Mouse (Mus musculus): Measurements from ENCODE around the gene Ephb2. TPM values are rescaled to one million over a fixed set of nuclear protein-coding genes. Genes with fewer than 3 reads are reported as not detected.

Ephb2 gene
- polyA plus RNA-seq, 1 experiment from 2014 or later = 33.7 TPM

DNA sequence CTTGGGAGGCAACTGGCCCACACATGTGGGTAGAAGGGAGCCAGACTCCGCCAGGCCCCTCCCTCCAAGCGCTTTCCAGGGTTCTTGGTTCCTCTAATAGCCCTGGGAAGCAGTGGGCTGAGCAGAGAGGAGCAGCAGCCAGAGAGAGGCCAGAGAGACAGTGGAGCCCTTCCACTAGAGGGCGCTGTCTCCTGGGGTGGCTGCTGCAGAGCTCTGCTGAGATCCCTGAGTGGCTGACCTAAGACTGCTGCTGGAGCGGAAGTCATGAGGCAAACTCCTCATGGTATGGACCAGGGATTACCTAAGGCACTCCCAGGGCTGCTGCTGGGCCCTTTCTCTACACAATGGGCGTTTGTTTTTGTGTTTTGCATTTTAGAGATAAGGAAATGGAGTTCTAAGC, 20.4 kb downstream of the Ephb2 start:
- Histone ChIP-seq H3K9ac (ENCODE audit: low read length) (no peak overlapping the region), H3K9me3 (ENCODE audit: control insufficient read depth, low read length) (no peaks in the 10 kb centered on the region), H3K36me3 (ENCODE audit: control insufficient read depth, insufficient read depth, low read length) (no peaks in the 10 kb centered on the region), H3K27me3 (ENCODE audit: control insufficient read depth, insufficient read depth, low read length) (no peaks in the 10 kb centered on the region), H3K27ac (ENCODE audit: low read depth, low read length) (no peak overlapping the region), H3K4me2 (no peak overlapping the region), H3K4me1 (ENCODE audit: control insufficient read depth, insufficient read depth, low read length) (peaks cover 59% of the 10 kb centered on the region), H3K4me3 (ENCODE audit: low read depth, low read length) (no peak overlapping the region)
- ATAC-seq (ENCODE audit: low FRiP score) (no peak), DNase-seq (ENCODE audit: low spot score, missing footprints) (no peak)
- WGBS = 70% methylated on average over 5 of the region's 5 CpGs

DNA sequence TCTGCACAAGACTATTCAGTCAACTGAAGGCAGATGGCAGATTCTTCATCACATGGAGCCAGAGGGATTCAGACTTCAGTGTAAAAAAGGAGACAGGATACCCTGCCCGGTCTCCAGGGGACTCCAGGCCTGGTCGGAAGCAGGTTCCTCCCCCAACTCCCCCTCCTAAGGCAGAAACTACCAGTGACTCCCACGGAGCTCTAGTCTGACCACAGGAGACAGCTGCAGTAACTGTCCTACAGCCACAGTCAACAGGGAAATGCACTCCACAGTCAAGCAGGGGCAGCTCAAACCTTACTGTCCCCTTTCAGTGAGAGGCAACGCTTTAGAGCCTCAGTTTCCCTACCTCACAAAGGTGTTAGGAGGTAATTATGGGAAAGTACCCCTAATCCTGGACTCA, 23.2 kb downstream of the Ephb2 start:
- Histone ChIP-seq H3K36me3 (ENCODE audit: control insufficient read depth, insufficient read depth, low read length) (0 out of 2 replicates have a peak, but pooled peaks cover 3% of the 10 kb centered on the region), H3K9ac (ENCODE audit: low read length) (no peak overlapping the region), H3K4me1 (ENCODE audit: control insufficient read depth, insufficient read depth, low read length) (peaks cover 64% of the 10 kb centered on the region), H3K27me3 (ENCODE audit: control insufficient read depth, insufficient read depth, low read length) (no peaks in the 10 kb centered on the region), H3K4me3 (ENCODE audit: low read depth, low read length) (no peak overlapping the region), H3K27ac (ENCODE audit: low read depth, low read length) (peak overlapping the region; percentile 16), H3K4me2 (no peak overlapping the region), H3K9me3 (ENCODE audit: control insufficient read depth, low read length) (no peaks in the 10 kb centered on the region)
- 61% methylated on average over 4 of the region's 4 CpGs for WGBS
- no peak for DNase-seq (ENCODE audit: low spot score, missing footprints)
- ATAC-seq (ENCODE audit: low FRiP score) = no peak

DNA sequence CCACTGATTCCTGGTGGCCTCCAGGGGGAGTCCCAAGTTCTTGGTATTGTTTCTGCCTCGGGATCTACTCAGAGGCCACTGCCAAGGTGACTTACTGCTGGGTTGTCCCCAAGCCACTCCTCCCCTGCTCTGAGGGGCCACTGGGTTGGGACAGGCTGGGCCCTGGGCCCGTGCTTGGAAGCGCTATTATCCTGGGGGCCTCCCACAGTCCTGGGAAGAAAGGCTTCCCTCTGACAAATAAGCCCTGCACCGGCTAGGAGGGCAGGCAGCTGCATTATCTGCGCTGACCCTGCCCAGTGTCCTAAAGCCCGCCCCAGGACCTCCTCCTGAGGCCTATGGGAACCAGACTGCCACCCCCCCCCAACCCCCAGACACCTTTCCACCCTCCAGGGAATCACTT, 24.2 kb downstream of the Ephb2 start:
- H3K36me3 ChIP-seq (ENCODE audit: control insufficient read depth, insufficient read depth, low read length) = 0 out of 2 replicates have a peak, but pooled peaks cover 3% of the 10 kb centered on the region
- H3K27ac ChIP-seq (ENCODE audit: low read depth, low read length) = peak overlapping the region; percentile 51
- ATAC-seq (ENCODE audit: low FRiP score) = peak; percentile 65
- H3K4me2 ChIP-seq = peak overlapping the region; percentile 12; the same call in 1 of the 2 replicates
- no peak overlapping the region for H3K4me3 ChIP-seq (ENCODE audit: low read depth, low read length)
- 9% methylated on average over 6 of the region's 6 CpGs for WGBS
- H3K9me3 ChIP-seq (ENCODE audit: control insufficient read depth, low read length) = no peaks in the 10 kb centered on the region
- H3K27me3 ChIP-seq (ENCODE audit: control insufficient read depth, insufficient read depth, low read length) = no peaks in the 10 kb centered on the region
- peaks cover 65% of the 10 kb centered on the region for H3K4me1 ChIP-seq (ENCODE audit: control insufficient read depth, insufficient read depth, low read length)
- no peak for DNase-seq (ENCODE audit: low spot score, missing footprints)
- H3K9ac ChIP-seq (ENCODE audit: low read length) = peak overlapping the region; percentile 40

DNA sequence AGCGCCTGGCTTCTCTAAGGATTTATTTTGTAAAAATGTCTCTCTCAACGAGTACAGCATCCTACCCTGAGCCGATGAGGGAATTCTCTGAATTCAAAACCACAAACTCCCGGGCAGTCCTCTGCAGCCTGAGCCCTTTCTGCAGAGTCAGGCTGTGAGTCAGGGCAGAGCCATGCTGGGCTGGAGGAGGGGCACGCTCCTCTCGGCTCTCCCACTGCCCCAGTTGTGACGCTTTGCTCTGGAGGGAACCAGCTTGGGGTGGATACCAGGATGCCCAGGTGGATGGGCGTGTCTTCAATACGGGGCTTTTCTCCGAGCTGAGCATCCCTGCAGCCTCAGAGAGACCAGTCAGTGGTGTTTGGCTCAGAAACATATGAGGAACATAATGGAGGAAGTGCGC, 27.3 kb downstream of the Ephb2 start:
- WGBS = 18% methylated on average over 11 of the region's 11 CpGs
- no peak overlapping the region for H3K27ac ChIP-seq (ENCODE audit: low read depth, low read length)
- peak overlapping the region; percentile 20; the same call in 1 of the 2 replicates for H3K9ac ChIP-seq (ENCODE audit: low read length)
- no peak overlapping the region for H3K4me3 ChIP-seq (ENCODE audit: low read depth, low read length)
- H3K4me1 ChIP-seq (ENCODE audit: control insufficient read depth, insufficient read depth, low read length) = peaks cover 56% of the 10 kb centered on the region
- ATAC-seq (ENCODE audit: low FRiP score) (no peak), DNase-seq (ENCODE audit: low spot score, missing footprints) (no peak)
- no peaks in the 10 kb centered on the region for H3K27me3 ChIP-seq (ENCODE audit: control insufficient read depth, insufficient read depth, low read length)
- H3K9me3 ChIP-seq (ENCODE audit: control insufficient read depth, low read length) = no peaks in the 10 kb centered on the region
- H3K4me2 ChIP-seq = no peak overlapping the region
- H3K36me3 ChIP-seq (ENCODE audit: control insufficient read depth, insufficient read depth, low read length) = 0 out of 2 replicates have a peak, but pooled peaks cover 3% of the 10 kb centered on the region

DNA sequence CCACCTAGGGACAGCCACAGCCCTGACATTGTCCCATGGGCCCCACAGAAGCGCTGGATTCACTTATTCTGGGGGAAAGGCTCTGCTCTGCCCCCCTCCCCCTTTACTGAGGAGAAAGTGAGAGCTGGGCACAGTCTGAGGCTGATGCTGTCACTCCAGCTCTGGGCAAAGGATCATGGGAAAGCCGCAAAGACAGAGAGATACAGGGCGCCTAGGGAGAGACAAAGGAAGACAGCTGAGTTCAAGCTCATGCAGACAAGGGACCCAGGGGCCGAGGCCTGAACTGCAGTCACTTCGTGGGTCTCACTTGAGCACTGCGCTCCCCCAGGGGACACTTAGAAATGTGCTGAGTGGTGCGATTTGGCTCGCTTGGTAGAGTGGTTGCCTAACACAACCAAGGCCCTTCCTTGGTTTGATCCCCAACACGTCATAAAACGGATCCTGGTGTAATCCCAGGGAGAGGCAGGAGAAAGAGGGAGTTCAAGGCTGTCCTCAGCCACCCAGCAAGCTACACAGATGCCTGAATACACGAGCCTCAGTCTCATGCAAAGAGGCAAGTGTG, 28.3 kb downstream of the Ephb2 start:
- H3K4me2 ChIP-seq = no peak overlapping the region
- no peak for DNase-seq (ENCODE audit: low spot score, missing footprints)
- H3K9me3 ChIP-seq (ENCODE audit: control insufficient read depth, low read length) = no peaks in the 10 kb centered on the region
- H3K36me3 ChIP-seq (ENCODE audit: control insufficient read depth, insufficient read depth, low read length) = 0 out of 2 replicates have a peak, but pooled peaks cover 5% of the 10 kb centered on the region
- H3K27ac ChIP-seq (ENCODE audit: low read depth, low read length) = 0 out of 2 replicates have a peak overlapping the region, but pooled peaks have one; percentile 0
- WGBS = 50% methylated on average over 11 of the region's 11 CpGs
- ATAC-seq (ENCODE audit: low FRiP score) = peak; percentile 41; the same call in 1 of the 2 replicates
- H3K27me3 ChIP-seq (ENCODE audit: control insufficient read depth, insufficient read depth, low read length) = no peaks in the 10 kb centered on the region
- peaks cover 54% of the 10 kb centered on the region for H3K4me1 ChIP-seq (ENCODE audit: control insufficient read depth, insufficient read depth, low read length)
- H3K9ac ChIP-seq (ENCODE audit: low read length) = peak overlapping the region; percentile 32; the same call in 1 of the 2 replicates
- H3K4me3 ChIP-seq (ENCODE audit: low read depth, low read length) = no peak overlapping the region

DNA sequence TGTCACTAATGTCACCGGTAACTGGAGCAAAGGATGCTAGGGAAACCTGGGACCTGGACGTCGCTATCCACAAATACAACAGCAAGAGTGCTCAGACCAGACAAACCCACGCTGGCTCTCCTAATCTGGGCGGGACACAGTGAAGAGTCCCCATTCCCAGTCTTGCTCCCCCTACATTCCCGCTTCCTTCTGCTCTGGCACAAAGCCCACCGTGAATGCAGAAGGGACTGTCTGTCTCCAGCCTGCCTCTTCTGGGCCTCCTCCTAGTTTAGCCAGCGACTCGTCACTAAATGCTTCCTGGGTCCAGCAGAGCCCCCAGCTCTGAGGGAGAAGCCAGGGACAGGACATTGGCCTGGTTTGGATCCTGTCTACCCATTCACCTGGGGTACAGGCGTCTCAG, 29.5 kb downstream of the Ephb2 start:
- H3K4me1 ChIP-seq (ENCODE audit: control insufficient read depth, insufficient read depth, low read length) = peaks cover 43% of the 10 kb centered on the region
- H3K27me3 ChIP-seq (ENCODE audit: control insufficient read depth, insufficient read depth, low read length) = no peaks in the 10 kb centered on the region
- 0 out of 2 replicates have a peak, but pooled peaks cover 5% of the 10 kb centered on the region for H3K36me3 ChIP-seq (ENCODE audit: control insufficient read depth, insufficient read depth, low read length)
- H3K9me3 ChIP-seq (ENCODE audit: control insufficient read depth, low read length) = no peaks in the 10 kb centered on the region
- H3K9ac ChIP-seq (ENCODE audit: low read length) = no peak overlapping the region
- H3K4me2 ChIP-seq = no peak overlapping the region
- WGBS = 71% methylated on average over 10 of the region's 10 CpGs
- DNase-seq (ENCODE audit: low spot score, missing footprints) (no peak), ATAC-seq (ENCODE audit: low FRiP score) (no peak)
- no peak overlapping the region for H3K27ac ChIP-seq (ENCODE audit: low read depth, low read length)
- no peak overlapping the region for H3K4me3 ChIP-seq (ENCODE audit: low read depth, low read length)

DNA sequence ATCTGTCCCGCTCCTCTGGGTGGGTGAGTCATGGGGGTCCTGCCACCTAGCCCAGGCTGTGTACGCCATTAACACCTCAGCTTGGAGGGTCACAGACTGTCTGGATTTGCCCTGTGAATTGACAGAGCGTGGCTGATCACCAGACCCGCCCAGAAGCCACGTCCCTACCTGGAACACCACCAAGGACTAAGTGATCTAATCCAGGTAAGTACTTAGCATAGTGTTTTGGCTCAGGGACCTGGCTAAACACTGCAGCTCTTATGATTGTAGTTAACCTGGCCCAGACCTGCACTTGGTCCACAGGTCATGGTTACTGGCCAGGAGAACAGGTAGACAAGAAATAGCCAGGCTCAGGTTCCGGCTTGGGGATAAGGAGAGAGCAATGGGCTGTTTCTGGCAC, 31.4 kb downstream of the Ephb2 start:
- Histone ChIP-seq H3K4me3 (ENCODE audit: low read depth, low read length) (no peak overlapping the region), H3K9me3 (ENCODE audit: control insufficient read depth, low read length) (no peaks in the 10 kb centered on the region), H3K4me1 (ENCODE audit: control insufficient read depth, insufficient read depth, low read length) (peaks cover 48% of the 10 kb centered on the region), H3K36me3 (ENCODE audit: control insufficient read depth, insufficient read depth, low read length) (0 out of 2 replicates have a peak, but pooled peaks cover 2% of the 10 kb centered on the region), H3K4me2 (no peak overlapping the region), H3K27ac (ENCODE audit: low read depth, low read length) (no peak overlapping the region), H3K27me3 (ENCODE audit: control insufficient read depth, insufficient read depth, low read length) (no peaks in the 10 kb centered on the region), H3K9ac (ENCODE audit: low read length) (no peak overlapping the region)
- ATAC-seq (ENCODE audit: low FRiP score) (no peak), DNase-seq (ENCODE audit: low spot score, missing footprints) (no peak)
- 90% methylated on average over 6 of the region's 6 CpGs for WGBS

DNA sequence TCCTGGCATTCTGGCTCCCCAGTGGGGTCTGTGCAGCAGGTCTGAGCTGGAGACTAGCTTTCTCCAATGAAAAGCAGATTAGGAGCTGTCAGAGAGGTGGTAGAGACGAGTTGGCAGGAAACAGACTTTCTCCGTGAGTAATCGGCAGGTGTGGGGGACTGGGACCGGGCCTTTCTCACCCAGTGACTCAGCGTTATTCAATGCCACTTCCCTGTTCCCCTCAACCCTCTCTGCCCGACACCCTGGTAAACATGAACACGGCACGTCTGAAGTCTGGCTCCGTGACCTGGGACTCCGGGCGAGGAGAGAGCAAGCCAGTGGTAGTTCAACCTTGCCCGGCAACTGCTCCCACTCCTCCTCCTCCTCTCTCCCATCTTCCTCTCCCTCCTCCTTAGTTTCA, 33.3 kb downstream of the Ephb2 start:
- 76% methylated on average over 12 of the region's 12 CpGs for WGBS
- Histone ChIP-seq H3K27me3 (ENCODE audit: control insufficient read depth, insufficient read depth, low read length) (no peaks in the 10 kb centered on the region), H3K4me3 (ENCODE audit: low read depth, low read length) (no peak overlapping the region), H3K9ac (ENCODE audit: low read length) (no peak overlapping the region), H3K4me1 (ENCODE audit: control insufficient read depth, insufficient read depth, low read length) (peaks cover 42% of the 10 kb centered on the region), H3K9me3 (ENCODE audit: control insufficient read depth, low read length) (no peaks in the 10 kb centered on the region), H3K4me2 (no peak overlapping the region), H3K36me3 (ENCODE audit: control insufficient read depth, insufficient read depth, low read length) (0 out of 2 replicates have a peak, but pooled peaks cover 2% of the 10 kb centered on the region), H3K27ac (ENCODE audit: low read depth, low read length) (no peak overlapping the region)
- no peak for ATAC-seq (ENCODE audit: low FRiP score)
- no peak for DNase-seq (ENCODE audit: low spot score, missing footprints)

DNA sequence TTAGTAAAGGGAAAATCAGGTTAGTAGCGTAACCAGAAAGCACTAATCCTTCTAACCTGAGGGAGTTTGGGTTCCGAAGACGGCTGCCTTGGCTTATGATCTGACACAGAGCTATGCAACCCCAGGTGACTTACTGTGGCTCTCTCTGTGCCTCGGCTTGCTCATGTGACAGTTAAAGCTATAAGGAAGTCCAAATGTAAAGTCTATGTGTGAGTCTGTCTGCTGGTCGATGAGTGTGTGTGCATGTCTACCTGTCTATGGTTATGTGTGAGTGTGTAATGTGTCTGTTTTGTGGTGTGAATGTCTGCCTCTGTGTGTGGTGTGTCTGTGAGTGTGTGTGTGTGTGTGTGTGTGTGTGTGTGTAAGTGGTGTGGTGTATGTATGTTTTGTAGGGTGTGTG, 33.8 kb downstream of the Ephb2 start:
- Histone ChIP-seq H3K36me3 (ENCODE audit: control insufficient read depth, insufficient read depth, low read length) (0 out of 2 replicates have a peak, but pooled peaks cover 2% of the 10 kb centered on the region), H3K9ac (ENCODE audit: low read length) (no peak overlapping the region), H3K27me3 (ENCODE audit: control insufficient read depth, insufficient read depth, low read length) (no peaks in the 10 kb centered on the region), H3K4me2 (no peak overlapping the region), H3K4me1 (ENCODE audit: control insufficient read depth, insufficient read depth, low read length) (peaks cover 37% of the 10 kb centered on the region), H3K4me3 (ENCODE audit: low read depth, low read length) (no peak overlapping the region), H3K9me3 (ENCODE audit: control insufficient read depth, low read length) (no peaks in the 10 kb centered on the region), H3K27ac (ENCODE audit: low read depth, low read length) (no peak overlapping the region)
- DNase-seq (ENCODE audit: low spot score, missing footprints) = no peak
- ATAC-seq (ENCODE audit: low FRiP score) = no peak
- WGBS = 86% methylated on average over 5 of the region's 5 CpGs

Data from midbrain, embryonic 11.5 days (tissue).